Mouse (Mus musculus): ENCODE measurements around the gene Olfr789.

Olfr789 gene

GRCm38 (mm10) chr10:129484452-129484851, at the start of gene Olfr789:
Gene Olfr789, plus strand, starts transcription at chr10:129484752.
- DNase-seq (ENCODE audit: low spot score in 2 of 2), result no peak

- no peak for DNase-seq (ENCODE audit: low spot score in 2 of 2)
These were observed 23.0 kb upstream of the Olfr789 start, which contains the start of gene Olfr787 for GRCm38 (mm10) chr10:129461562-129461961. Gene Olfr787, plus strand, starts transcription at chr10:129461862.

- no peak for DNase-seq (ENCODE audit: low spot score in 2 of 2)
These were observed 13.9 kb upstream of the Olfr789 start, which contains the start of gene Olfr788 for GRCm38 (mm10) chr10:129470698-129471097. Gene Olfr788, plus strand, starts transcription at chr10:129470998.

- no peak for DNase-seq (ENCODE audit: low spot score in 2 of 2)
These were observed 11.3 kb upstream of the Olfr789 start for GRCm38 (mm10) chr10:129473256-129473655.

- DNase-seq (ENCODE audit: low spot score in 2 of 2), result no peak
These were observed 10.8 kb upstream of the Olfr789 start for GRCm38 (mm10) chr10:129473723-129474122.

- no peak for DNase-seq (ENCODE audit: low spot score in 2 of 2)
These were observed 5.5 kb downstream of the Olfr789 start for GRCm38 (mm10) chr10:129490101-129490500.

GRCm38 (mm10) chr10:129498192-129498591, 13.6 kb downstream of the Olfr789 start, which contains the start of gene Olfr790:
Gene Olfr790, plus strand, starts transcription at chr10:129498492.
- no peak for DNase-seq (ENCODE audit: low spot score in 2 of 2)

- no peak for DNase-seq (ENCODE audit: low spot score in 2 of 2)
These were observed 36.9 kb downstream of the Olfr789 start, which contains the start of gene Olfr791 for GRCm38 (mm10) chr10:129521492-129521891. Gene Olfr791, plus strand, starts transcription at chr10:129521792.

GRCm38 (mm10) chr10:129538862-129539261, 54.3 kb downstream of the Olfr789 start, which contains the start of gene Olfr792:
Gene Olfr792, plus strand, starts transcription at chr10:129539162.
- DNase-seq (ENCODE audit: low spot score in 2 of 2), result no peak
